Mouse (Mus musculus) thymus, adult 18-20 months (tissue): ENCODE measurements at regions not wholly inside any gene's neighbourhood (a gene's known extent, or its start where the extent isn't known, plus 50 kb on each side); places are given as distances from the start of the nearest gene placed in this dataset.

Experiments
- DNase-seq, 2 experiments: peaks; one replicate each; pipeline ENCODE4 v3.0.0; 2022; ENCODE audit warnings: mixed read lengths in 2 of 2

GRCm38 (mm10) chr1:121618550-121618949, 50.8 kb upstream of the Ddx18 start:
- no peak for DNase-seq
